Mouse (Mus musculus) cortical plate, adult 2 months (tissue): Measurements from ENCODE around the gene Rab11fip4. TPM values are rescaled to one million over a fixed set of nuclear protein-coding genes. Genes with fewer than 3 reads are reported as not detected.
A peak's percentile ranks its signal among the peaks of the same experiment; 100 is the strongest.

ENCODE experiments used
- H3K27ac ChIP-seq: fragments of 200-500 bp; 2 replicates; pipeline ENCODE4 v1.5.1; 2012; ENCODE audit warnings: low read length, control low read depth, inconsistent platforms; ENCODE audit not compliant: insufficient read depth
- H3K4me1 ChIP-seq: fragments of 200-500 bp; 2 replicates; pipeline ENCODE4 v1.6.1; 2011; ENCODE audit warnings: low read length; ENCODE audit not compliant: control insufficient read depth, insufficient read depth
- H3K4me3 ChIP-seq: fragments of 200-500 bp; 2 replicates; pipeline ENCODE4 v1.5.1; 2011; ENCODE audit warnings: mild to moderate bottlenecking, low read length, control low read depth; ENCODE audit not compliant: insufficient read depth
- CTCF ChIP-seq: fragments of 200-500 bp; IDR thresholded peaks from 2 replicates; pipeline ENCODE4 v1.5.1; 2011; ENCODE audit warnings: mild to moderate bottlenecking, control low read depth, low read length; ENCODE audit not compliant: insufficient read depth; ENCODE audit errors: extremely low read depth
- POLR2A ChIP-seq: fragments of 200-500 bp; IDR thresholded peaks from 2 replicates; pipeline ENCODE4 v1.6.1; 2011; ENCODE audit warnings: mild to moderate bottlenecking, low read length, control low read depth; ENCODE audit not compliant: insufficient read depth; ENCODE audit errors: extremely low read depth
- polyA plus RNA-seq: library from polyadenylated mRNA; depleted of rRNA; stranded (reverse); fragments of >200 nt; gene quantifications from 2 replicates; pipeline ENCODE4 v1.2.3, GENCODE M21; 2012

Rab11fip4 gene
- polyA plus RNA-seq, 1 experiment = 135 TPM

GRCm38 (mm10) chr11:79720737-79721136 lies 129.7 kb downstream of the Rab11fip4 start:
- no peak for TF ChIP-seq CTCF
- no peak for TF ChIP-seq POLR2A

GRCm38 (mm10) chr11:79722811-79723210 lies 131.8 kb downstream of the Rab11fip4 start:
- H3K27ac ChIP-seq = no peak overlapping the region
- TF ChIP-seq POLR2A (no peak), CTCF (no peak)
- no peak overlapping the region for H3K4me3 ChIP-seq
- H3K4me1 ChIP-seq = no peaks in the 10 kb centered on the region

More at GRCm38 (mm10) chr11:79720737-79721136, 129.7 kb downstream of the Rab11fip4 start:
- no peaks in the 10 kb centered on the region for H3K4me1 ChIP-seq
- H3K27ac ChIP-seq = no peak overlapping the region
- H3K4me3 ChIP-seq = no peak overlapping the region

GRCm38 (mm10) chr11:79725005-79725404 lies 134.0 kb downstream of the Rab11fip4 start:
- H3K27ac ChIP-seq = no peak overlapping the region
- no peak overlapping the region for H3K4me3 ChIP-seq
- no peak for TF ChIP-seq CTCF
- TF ChIP-seq POLR2A = no peak
- H3K4me1 ChIP-seq = no peaks in the 10 kb centered on the region

GRCm38 (mm10) chr11:79729231-79730047 lies 138.4 kb downstream of the Rab11fip4 start:
- no peak overlapping the region for H3K4me3 ChIP-seq
- no peaks in the 10 kb centered on the region for H3K4me1 ChIP-seq
- TF ChIP-seq POLR2A (no peak), CTCF (no peak)
- H3K27ac ChIP-seq = 0 out of 2 replicates have a peak overlapping the region, but pooled peaks have one; percentile 55

GRCm38 (mm10) chr11:79730462-79730861 lies 139.4 kb downstream of the Rab11fip4 start:
- Histone ChIP-seq H3K4me3 (no peak overlapping the region), H3K27ac (no peak overlapping the region), H3K4me1 (no peaks in the 10 kb centered on the region)
- TF ChIP-seq POLR2A = no peak
- TF ChIP-seq CTCF = no peak

GRCm38 (mm10) chr11:79731476-79731875 lies 140.5 kb downstream of the Rab11fip4 start:
- H3K27ac ChIP-seq = no peak overlapping the region
- no peaks in the 10 kb centered on the region for H3K4me1 ChIP-seq

GRCm38 (mm10) chr11:79733013-79733412 lies 142.0 kb downstream of the Rab11fip4 start:
- Histone ChIP-seq H3K27ac (no peak overlapping the region), H3K4me1 (no peaks in the 10 kb centered on the region), H3K4me3 (no peak overlapping the region)
- TF ChIP-seq CTCF (no peak), POLR2A (no peak)

More at GRCm38 (mm10) chr11:79731476-79731875, 140.5 kb downstream of the Rab11fip4 start:
- H3K4me3 ChIP-seq = no peak overlapping the region
- TF ChIP-seq POLR2A (no peak), CTCF (no peak)

- Histone ChIP-seq H3K4me3 (no peak overlapping the region), H3K4me1 (peaks cover 2% of the 10 kb centered on the region), H3K27ac (no peak overlapping the region)
- TF ChIP-seq CTCF = 0 out of 2 replicates have a peak, but pooled peaks have one; percentile 15
- no peak for TF ChIP-seq POLR2A
Observed at GRCm38 (mm10) chr11:79736232-79737006, 145.4 kb downstream of the Rab11fip4 start.

- no peak overlapping the region for H3K27ac ChIP-seq
- TF ChIP-seq CTCF (no peak), POLR2A (no peak)
- peaks cover 2% of the 10 kb centered on the region for H3K4me1 ChIP-seq
- H3K4me3 ChIP-seq = no peak overlapping the region
Observed at GRCm38 (mm10) chr11:79737126-79737697, 146.2 kb downstream of the Rab11fip4 start.
